Mouse (Mus musculus): ENCODE measurements around the gene Csnk1d. TPM values are rescaled to one million over a fixed set of nuclear protein-coding genes. Genes with fewer than 3 reads are reported as not detected.

Csnk1d gene
- total and polyA plus RNA-seq, 3 experiments, result 77.8 to 136 (median 96.8) TPM

DNA sequence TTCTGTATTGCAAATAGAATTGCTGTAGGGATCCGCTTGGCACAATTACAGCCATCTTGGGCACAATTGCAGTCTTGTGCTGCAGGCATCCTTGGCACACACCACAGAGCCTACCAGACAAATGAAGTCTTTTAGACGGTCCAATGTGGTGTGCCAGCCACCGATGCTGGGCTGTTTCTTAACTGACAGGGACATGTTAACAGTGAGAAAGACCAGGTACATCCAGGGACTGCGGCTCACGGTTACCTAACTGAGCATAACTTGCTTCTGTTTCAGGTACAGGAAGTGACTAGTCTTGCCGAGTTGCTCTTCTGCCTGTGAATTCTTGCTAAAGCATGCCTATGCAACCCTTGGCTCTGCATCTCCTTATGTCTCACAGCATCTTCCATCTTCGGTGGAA lies 22.5 kb upstream of the Csnk1d start:
- no peak for DNase-seq (ENCODE audit: extremely low read depth)
- no peaks in the 10 kb centered on the region for H3K9me3 ChIP-seq (replicated peaks; ENCODE audit: low read length)
- peaks cover 16% of the 10 kb centered on the region for H3K27me3 ChIP-seq (replicated peaks)
- no peak overlapping the region for H3K9ac ChIP-seq (ENCODE audit: insufficient read depth, low read depth)
- no peaks in the 10 kb centered on the region for H3K36me3 ChIP-seq (replicated peaks in 1 of 2; ENCODE audit: control insufficient read depth in 1 of 2, insufficient read depth in 1 of 2, low read length in 1 of 2)
- in situ Hi-C loops (cut with MboI; ENCODE audit: low pct_ligation_motif_present, low pct_unique_long_range_greater_than_20kb, low sequenced_read_pairs), result no loop called here
- H3K4me3 ChIP-seq (replicated peaks in 1 of 3; ENCODE audit: low read depth in 2 of 3, low read length in 2 of 3, poor library complexity in 1 of 3), result no peak overlapping the region
- dilution Hi-C loops (cut with MboI; ENCODE audit: extremely low pct_ligation_motif_present, extremely low pct_unique_long_range_greater_than_20kb, low sequenced_read_pairs), result no loop called here
- H3K4me2 ChIP-seq (ENCODE audit: insufficient read depth, low read depth, poor library complexity, severe bottlenecking), result no peak overlapping the region
- no peak for TF ChIP-seq NRF1 (IDR thresholded peaks at IDR 0.05; ENCODE audit: low read depth, low read length)
- no peak for TF ChIP-seq UBTF (IDR thresholded peaks at IDR 0.05; ENCODE audit: low read depth, low read length)
- TF ChIP-seq E2F4 (IDR thresholded peaks at IDR 0.05; ENCODE audit: insufficient replicate concordance, low read depth, low read length), result no peak
- no peak for TF ChIP-seq NELFE (IDR thresholded peaks at IDR 0.05; ENCODE audit: low read depth, low read length)
- TF ChIP-seq ZKSCAN1 (IDR thresholded peaks at IDR 0.05; ENCODE audit: borderline replicate concordance, low read depth, low read length), result no peak
- no peak for TF ChIP-seq SIN3A (IDR thresholded peaks at IDR 0.05; ENCODE audit: low read length)
- TF ChIP-seq MYC (IDR thresholded peaks at IDR 0.05; ENCODE audit: low read depth, low read length), result no peak
- no peak for TF ChIP-seq ZC3H11A (IDR thresholded peaks at IDR 0.05; ENCODE audit: low read depth, low read length)
- no peak for TF ChIP-seq HCFC1 (IDR thresholded peaks at IDR 0.05; ENCODE audit: low read depth, low read length)
- TF ChIP-seq JUN (IDR thresholded peaks at IDR 0.05; ENCODE audit: insufficient read depth, low read depth, low read length), result no peak
- no peak for TF ChIP-seq TBP (conservative IDR thresholded peaks at IDR 0.05; ENCODE audit: low read depth, low read length)
- TF ChIP-seq POLR2A (IDR thresholded peaks at IDR 0.05; ENCODE audit: low read depth, low read length), result no peak
- no peak for TF ChIP-seq POLR2AphosphoS2 (IDR thresholded peaks at IDR 0.05; ENCODE audit: low read depth, low read length)
- no peak for TF ChIP-seq RCOR1 (conservative IDR thresholded peaks at IDR 0.05; ENCODE audit: low read depth, low read length)
- no peak for TF ChIP-seq MXI1 (IDR thresholded peaks at IDR 0.05; ENCODE audit: low read depth, low read length)
- TF ChIP-seq USF1 (IDR thresholded peaks at IDR 0.05; ENCODE audit: low read depth, low read length), result no peak
- TF ChIP-seq ZMIZ1 (IDR thresholded peaks at IDR 0.05; ENCODE audit: low read depth, low read length), result no peak
- TF ChIP-seq KAT2A (IDR thresholded peaks at IDR 0.05; ENCODE audit: insufficient replicate concordance, low read length), result no peak
- no peak for TF ChIP-seq IRF4 (IDR thresholded peaks at IDR 0.05; ENCODE audit: low read depth, low read length)
- TF ChIP-seq SMC3 (IDR thresholded peaks at IDR 0.05; ENCODE audit: low read depth, low read length), result no peak
- no peaks in the 10 kb centered on the region for H3K4me1 ChIP-seq (ENCODE audit: control insufficient read depth in 1 of 2, insufficient read depth in 2 of 2)
- no peaks in the 10 kb centered on the region for H3K79me2 ChIP-seq (replicated peaks; ENCODE audit: control insufficient read depth, extremely low read depth, insufficient read depth, poor library complexity, severe bottlenecking)
- no peak overlapping the region for H3K27ac ChIP-seq (ENCODE audit: insufficient read depth, low read depth)

DNA sequence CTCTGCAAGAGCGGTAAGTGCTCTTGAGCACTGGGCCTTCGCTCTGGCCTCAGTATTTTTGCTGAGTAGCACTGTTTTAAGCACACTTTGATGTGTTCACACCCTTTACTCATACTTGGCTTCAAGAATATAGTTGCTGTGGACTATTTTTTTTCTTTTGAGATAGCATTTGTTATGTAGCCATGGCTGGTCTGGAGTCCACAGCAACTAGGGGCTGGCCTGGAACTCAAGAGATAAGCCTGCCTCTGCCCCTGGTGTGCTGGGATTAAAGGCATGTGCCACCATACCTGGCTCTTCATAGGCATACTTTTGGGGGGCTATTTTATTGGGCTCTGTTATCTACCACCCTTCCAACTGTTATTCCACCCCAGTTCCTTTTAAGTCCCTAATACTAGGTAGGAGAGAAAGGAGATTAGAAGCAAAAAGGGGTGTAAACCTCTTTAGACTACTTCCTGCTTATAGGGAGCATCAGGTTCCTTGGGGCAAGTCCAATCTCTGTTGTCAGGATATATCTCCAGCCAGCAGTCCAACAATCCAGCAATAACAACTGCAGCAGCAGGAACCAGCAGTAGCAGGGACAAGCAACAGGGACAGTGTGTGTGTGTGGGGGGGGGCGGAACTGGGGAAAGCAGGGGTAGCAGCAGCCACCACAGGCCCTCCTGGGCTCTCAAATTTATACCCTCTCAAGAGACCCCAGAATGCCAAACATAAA lies 19.1 kb upstream of the Csnk1d start:
- no peak for DNase-seq (ENCODE audit: extremely low read depth)
- Histone ChIP-seq H3K4me3 (replicated peaks in 1 of 3; ENCODE audit: low read depth in 2 of 3, low read length in 2 of 3, poor library complexity in 1 of 3) (no peak overlapping the region), H3K36me3 (replicated peaks in 1 of 2; ENCODE audit: control insufficient read depth in 1 of 2, insufficient read depth in 1 of 2, low read length in 1 of 2) (no peaks in the 10 kb centered on the region), H3K9me3 (replicated peaks; ENCODE audit: low read length) (no peaks in the 10 kb centered on the region), H3K27ac (ENCODE audit: insufficient read depth, low read depth) (no peak overlapping the region), H3K4me1 (ENCODE audit: control insufficient read depth in 1 of 2, insufficient read depth in 2 of 2) (no peaks in the 10 kb centered on the region), H3K79me2 (replicated peaks; ENCODE audit: control insufficient read depth, extremely low read depth, insufficient read depth, poor library complexity, severe bottlenecking) (no peaks in the 10 kb centered on the region), H3K27me3 (replicated peaks) (peaks cover 8% of the 10 kb centered on the region), H3K9ac (ENCODE audit: insufficient read depth, low read depth) (no peak overlapping the region), H3K4me2 (ENCODE audit: insufficient read depth, low read depth, poor library complexity, severe bottlenecking) (no peak overlapping the region)
- TF ChIP-seq TBP (conservative IDR thresholded peaks at IDR 0.05; ENCODE audit: low read depth, low read length), result no peak
- no peak for TF ChIP-seq EP300 (IDR thresholded peaks at IDR 0.05; ENCODE audit: low read length)
- in situ Hi-C loops (cut with MboI; ENCODE audit: low pct_ligation_motif_present, low pct_unique_long_range_greater_than_20kb, low sequenced_read_pairs), result no loop called here
- dilution Hi-C loops (cut with MboI; ENCODE audit: extremely low pct_ligation_motif_present, extremely low pct_unique_long_range_greater_than_20kb, low sequenced_read_pairs), result no loop called here
